In the genomic region with DNA sequence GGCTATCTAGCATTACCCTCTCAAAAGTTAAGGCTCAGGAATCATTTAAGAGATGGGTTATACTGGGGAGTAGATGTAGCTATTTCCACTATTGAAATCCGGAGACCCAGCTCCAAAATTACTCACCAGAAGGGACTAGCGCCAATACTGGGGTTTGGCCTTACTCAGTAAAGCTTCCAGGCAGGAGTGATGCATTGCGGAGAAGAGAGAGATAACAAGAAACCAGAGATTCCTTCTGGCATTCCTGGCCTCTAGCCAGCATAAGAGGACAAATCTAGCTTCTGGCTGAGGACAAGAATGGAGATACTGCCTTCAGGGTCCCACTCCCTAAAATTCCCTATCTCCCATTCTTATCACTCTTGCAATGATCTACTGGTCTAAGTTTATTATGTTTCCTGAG, we compare ENCODE assay signal across 17 mouse cellular contexts.
DNase-seq lines count a peak whose midpoint lies in the region; ATAC-seq and TF ChIP-seq lines count a peak whose summit lies in the region.
"Had no signal": no experiment of that assay in that cellular context is flagged by ENCODE, and none has a peak within 500 bp of the region (broad histone marks: within the 10 kb centered on the region; RNA-seq: fewer than 3 reads in every experiment).

No protein-coding gene starts in this region.

- no peak for TF ChIP-seq EP300 in heart, adult 2 months (IDR thresholded peaks at IDR 0.05; ENCODE audit: insufficient read depth, low read depth, low read length)

- H3K27me3 ChIP-seq in heart, embryonic 12.5 days (replicated peaks), result no peaks in the 10 kb centered on the region
- no peaks in the 10 kb centered on the region for H3K27me3 ChIP-seq in heart, adult 2 months (ENCODE audit: control insufficient read depth, insufficient read depth, low read length)
- H3K27me3 ChIP-seq in kidney, adult 2 months (replicated peaks; ENCODE audit: control insufficient read depth, insufficient read depth, low read length), result no peaks in the 10 kb centered on the region
- H3K27me3 ChIP-seq: CH12.LX; limb, embryonic 15.5 days; neural tube, embryonic 12.5 days had no signal

- H3K27ac ChIP-seq in heart, embryonic 12.5 days (ENCODE audit: poor library complexity, severe bottlenecking), result peak overlapping the region; percentile 84
- H3K27ac ChIP-seq in heart, adult 2 months, result no peak overlapping the region
- no peak overlapping the region for H3K27ac ChIP-seq in kidney, adult 2 months (ENCODE audit: insufficient read depth, low read depth, low read length)
- H3K27ac ChIP-seq: limb, embryonic 15.5 days; neural tube, embryonic 12.5 days had no signal

- no peaks in the 10 kb centered on the region for H3K9me3 ChIP-seq in heart, embryonic 12.5 days (replicated peaks)
- H3K9me3 ChIP-seq: limb, embryonic 15.5 days; neural tube, embryonic 12.5 days had no signal

- no peaks in the 10 kb centered on the region for H3K36me3 ChIP-seq in heart, embryonic 12.5 days
- no peaks in the 10 kb centered on the region for H3K36me3 ChIP-seq in heart, adult 2 months (ENCODE audit: control insufficient read depth, insufficient read depth, low read length)
- H3K36me3 ChIP-seq in kidney, adult 2 months (ENCODE audit: control insufficient read depth, insufficient read depth, low read length), result no peaks in the 10 kb centered on the region
- H3K36me3 ChIP-seq: limb, embryonic 15.5 days; neural tube, embryonic 12.5 days had no signal

- peaks cover 15% of the 10 kb centered on the region for H3K4me1 ChIP-seq in heart, embryonic 12.5 days (replicated peaks)
- peaks cover 3% of the 10 kb centered on the region; the same call in 1 of the 2 replicates for H3K4me1 ChIP-seq in heart, adult 2 months (ENCODE audit: control insufficient read depth, insufficient read depth, low read length)
- H3K4me1 ChIP-seq in kidney, adult 2 months (ENCODE audit: control insufficient read depth, insufficient read depth, low read length), result no peaks in the 10 kb centered on the region

- DNase-seq in adrenal gland, adult (ENCODE audit: inconsistent age in 2 of 2, low spot score in 1 of 2), result peak; percentile 7 to 50
- DNase-seq in adrenal gland, adult 8-10 months, result no peak
- DNase-seq in heart, adult 2 months, result no peak
- peak; percentile 25 for DNase-seq in urinary bladder, postnatal 14 days (ENCODE audit: low spot score)
- DNase-seq in urinary bladder, postnatal 10 days (ENCODE audit: low spot score), result no peak
- DNase-seq in heart, postnatal 10 days, result peak; percentile 35 to 44
- DNase-seq in kidney, adult 2 months, result no peak
- DNase-seq: cerebellum, postnatal 25 days; gastrocnemius, postnatal 14 days; kidney, postnatal 25 days; lung, adult 2 months; thymus, adult 2 months had no signal

- H3K4me3 ChIP-seq in heart, embryonic 12.5 days, result no peak overlapping the region
- H3K4me3 ChIP-seq in heart, adult 2 months, result no peak overlapping the region
- H3K4me3 ChIP-seq in kidney, adult 2 months (ENCODE audit: insufficient read depth, low read depth, low read length), result no peak overlapping the region
- H3K4me3 ChIP-seq: limb, embryonic 15.5 days; neural tube, embryonic 12.5 days had no signal

- no peak for TF ChIP-seq POLR2A in heart, adult 2 months (IDR thresholded peaks at IDR 0.05; ENCODE audit: insufficient read depth, low read depth, low read length)
- no peak for TF ChIP-seq POLR2A in kidney, adult 2 months (IDR thresholded peaks at IDR 0.05; ENCODE audit: low read depth, low read length)

- no peak for ATAC-seq in heart, embryonic 12.5 days (ENCODE audit: insufficient number of reproducible peaks, low FRiP score)
- ATAC-seq: intestine, embryonic 16.5 days had no signal

- no peak overlapping the region for H3K4me2 ChIP-seq in heart, embryonic 12.5 days
- H3K4me2 ChIP-seq: limb, embryonic 15.5 days; neural tube, embryonic 12.5 days had no signal

- WGBS in heart, embryonic 12.5 days, result 12% methylated on average over 3 of the region's 3 CpGs
- 60% methylated on average over 3 of the region's 3 CpGs for WGBS in heart, adult 2 months
- WGBS in kidney, adult 2 months, result 84% methylated on average over 3 of the region's 3 CpGs

- TF ChIP-seq CTCF in heart, adult 2 months (IDR thresholded peaks at IDR 0.05), result no peak
- no peak for TF ChIP-seq CTCF in kidney, adult 2 months (conservative IDR thresholded peaks at IDR 0.05; ENCODE audit: insufficient read depth, insufficient read length, low read depth, low read length)

- intact Hi-C loops in heart, adult 2 months (cut with DNase I), result loop anchor here (5.0 kb wide), 1 partner anchor 608 kb away; no protein-coding TSS in a partner anchor
- intact Hi-C loops in heart, postnatal 10 days (cut with DNase I), result loop anchor here (5.0 kb wide), 3 partner anchors 103 to 613 kb away; no protein-coding TSS in a partner anchor

- no peaks in the 10 kb centered on the region for H3K79me2 ChIP-seq in heart, adult 2 months (replicated peaks; ENCODE audit: control insufficient read depth, insufficient read depth, low read length)

- H3K9ac ChIP-seq in heart, embryonic 12.5 days, result no peak overlapping the region
- H3K9ac ChIP-seq in heart, adult 2 months (ENCODE audit: low read depth, low read length), result no peak overlapping the region
- H3K9ac ChIP-seq: limb, embryonic 15.5 days; neural tube, embryonic 12.5 days had no signal

Comparison
In these comparisons a context has a peak if more than half of its experiments do, and no peak if none do; other contexts are left out.
1. DNase-seq: peak in adrenal gland, adult (2 of 2), urinary bladder, postnatal 14 days (single experiment) and heart, postnatal 10 days (2 of 2); none in adrenal gland, adult 8-10 months (single experiment), heart, adult 2 months (0 of 2), urinary bladder, postnatal 10 days (single experiment) and kidney, adult 2 months (single experiment).